Comparison of ENCODE assay signal across 10 mouse cellular contexts in genomic region chr10:125265467-125265866, GRCm38 (mm10).
DNase-seq lines count a peak whose midpoint lies in the region; ATAC-seq lines count a peak whose summit lies in the region.
"Had no signal": no experiment of that assay in that cellular context is flagged by ENCODE, and none has a peak within 500 bp of the region (broad histone marks: within the 10 kb centered on the region; RNA-seq: fewer than 3 reads in every experiment).

No protein-coding gene starts in this region.

- H3K36me3 ChIP-seq in kidney, embryonic 15.5 days, result no peaks in the 10 kb centered on the region
- H3K36me3 ChIP-seq: limb, embryonic 13.5 days; neural tube, embryonic 13.5 days had no signal

- H3K4me2 ChIP-seq in kidney, embryonic 15.5 days, result no peak overlapping the region
- H3K4me2 ChIP-seq: limb, embryonic 13.5 days; neural tube, embryonic 13.5 days had no signal

- H3K4me3 ChIP-seq in kidney, embryonic 15.5 days (replicated peaks), result no peak overlapping the region
- H3K4me3 ChIP-seq: limb, embryonic 13.5 days; neural tube, embryonic 13.5 days had no signal

- no peaks in the 10 kb centered on the region for H3K9me3 ChIP-seq in kidney, embryonic 15.5 days (replicated peaks)
- H3K9me3 ChIP-seq: limb, embryonic 13.5 days; neural tube, embryonic 13.5 days had no signal

- H3K9ac ChIP-seq in kidney, embryonic 15.5 days, result no peak overlapping the region
- H3K9ac ChIP-seq: limb, embryonic 13.5 days; neural tube, embryonic 13.5 days had no signal

- ATAC-seq in kidney, embryonic 15.5 days (replicated peaks; ENCODE audit: low FRiP score), result no peak

- no peak overlapping the region for H3K27ac ChIP-seq in kidney, embryonic 15.5 days
- H3K27ac ChIP-seq: limb, embryonic 13.5 days; neural tube, embryonic 13.5 days had no signal

- no peaks in the 10 kb centered on the region for H3K4me1 ChIP-seq in kidney, embryonic 15.5 days

- no peaks in the 10 kb centered on the region for H3K27me3 ChIP-seq in kidney, embryonic 15.5 days
- H3K27me3 ChIP-seq: limb, embryonic 13.5 days; neural tube, embryonic 13.5 days had no signal

- intact Hi-C loops in heart, postnatal 36 days (cut with DNase I), result loop anchor here (1.0 to 5.0 kb wide), 3 partner anchors 122 to 273 kb away; partner anchors contain the start of gene Slc16a7

- 87% methylated on average over 14 of the region's 14 CpGs for WGBS in kidney, embryonic 15.5 days

- DNase-seq in kidney, adult 18-20 months, result peak; percentile 11
- peak; percentile 60 for DNase-seq in urinary bladder, postnatal 14 days (ENCODE audit: low spot score)
- no peak for DNase-seq in urinary bladder, postnatal 10 days (ENCODE audit: low spot score)
- peak; percentile 5 to 10 for DNase-seq in heart, postnatal 36 days
- no peak for DNase-seq in thymus, postnatal 36 days
- no peak for DNase-seq in Muller cell, postnatal 12 days (ENCODE audit: inconsistent ontology term)
- DNase-seq in urinary bladder, adult 2 months (ENCODE audit: low spot score), result no peak

Comparison
In these comparisons a context has a peak if more than half of its experiments do, and no peak if none do; other contexts are left out.
1. DNase-seq: peak in kidney, adult 18-20 months (single experiment), urinary bladder, postnatal 14 days (single experiment) and heart, postnatal 36 days (2 of 2); none in urinary bladder, postnatal 10 days (single experiment), thymus, postnatal 36 days (0 of 2), Muller cell, postnatal 12 days (single experiment) and urinary bladder, adult 2 months (single experiment).